Mouse (Mus musculus) heart, embryonic 12.5 days (tissue): ENCODE data around the gene Htra2. TPM values are rescaled to one million over a fixed set of nuclear protein-coding genes. Genes with fewer than 3 reads are reported as not detected.

Experiments used
- ATAC-seq: fragments of 200-750 bp; cut with Nextera tagmentation; 2 replicates; pipeline ENCODE4 v1.8.0; 2017; ENCODE audit warnings: moderate TSS enrichment, moderate library complexity; ENCODE audit not compliant: insufficient number of reproducible peaks, low FRiP score
- H3K27ac ChIP-seq: fragments of 300-500 bp; sonication (generic); 2 replicates; pipeline ENCODE4 v1.5.1; 2016; ENCODE audit warnings: mild to moderate bottlenecking, moderate library complexity; ENCODE audit not compliant: poor library complexity, severe bottlenecking
- H3K27me3 ChIP-seq: fragments of 300-500 bp; sonication (generic); replicated peaks from 2 replicates; pipeline ENCODE4 v1.6.1; 2016; ENCODE audit warnings: mild to moderate bottlenecking, moderate library complexity
- H3K36me3 ChIP-seq: fragments of 300-500 bp; sonication (generic); 2 replicates; pipeline ENCODE4 v1.6.1; 2016; ENCODE audit warnings: mild to moderate bottlenecking, moderate library complexity
- H3K4me1 ChIP-seq: fragments of 300-500 bp; sonication (generic); replicated peaks from 2 replicates; pipeline ENCODE4 v1.6.1; 2016; ENCODE audit warnings: mild to moderate bottlenecking
- H3K4me2 ChIP-seq: fragments of 300-500 bp; sonication (generic); 2 replicates; pipeline ENCODE4 v1.6.1; 2016; ENCODE audit warnings: mild to moderate bottlenecking, moderate library complexity
- H3K4me3 ChIP-seq: fragments of 300-500 bp; sonication (generic); 2 replicates; pipeline ENCODE4 v1.5.1; 2016; ENCODE audit warnings: mild to moderate bottlenecking
- H3K9ac ChIP-seq: fragments of 300-500 bp; sonication (generic); 2 replicates; pipeline ENCODE4 v1.6.1; 2016; ENCODE audit warnings: mild to moderate bottlenecking, moderate library complexity
- H3K9me3 ChIP-seq: fragments of 300-500 bp; sonication (generic); replicated peaks from 2 replicates; pipeline ENCODE4 v1.6.1; 2016; ENCODE audit warnings: mild to moderate bottlenecking, moderate library complexity
- WGBS: fragments of 180-500 bp; shearing (Covaris S2); methylation state at CpG from one replicate; pipeline ENCODE4 v1.1.7; 2016; 5-methylcytosine and 5-hydroxymethylcytosine counted together
- microRNA counts: library from miRNA; unstranded; fragments of <30 nt; microRNA quantifications from one replicate; lab custom pipeline; 2017
- microRNA-seq: library from miRNA; unstranded; fragments of <30 nt; microRNA quantifications from one replicate; pipeline ENCODE4, GENCODE M21; 2017
- polyA plus RNA-seq: library from polyadenylated mRNA; unstranded; fragments of >200 nt; fragmentation: Nextera tagmentation; extraction: Ambion mirVana; gene quantifications from 2 replicates; pipeline ENCODE4 v1.2.1, GENCODE M21; 2016

Gene Htra2
- polyA plus RNA-seq, 1 experiment from 2014 or later = 86.7 TPM

DNA sequence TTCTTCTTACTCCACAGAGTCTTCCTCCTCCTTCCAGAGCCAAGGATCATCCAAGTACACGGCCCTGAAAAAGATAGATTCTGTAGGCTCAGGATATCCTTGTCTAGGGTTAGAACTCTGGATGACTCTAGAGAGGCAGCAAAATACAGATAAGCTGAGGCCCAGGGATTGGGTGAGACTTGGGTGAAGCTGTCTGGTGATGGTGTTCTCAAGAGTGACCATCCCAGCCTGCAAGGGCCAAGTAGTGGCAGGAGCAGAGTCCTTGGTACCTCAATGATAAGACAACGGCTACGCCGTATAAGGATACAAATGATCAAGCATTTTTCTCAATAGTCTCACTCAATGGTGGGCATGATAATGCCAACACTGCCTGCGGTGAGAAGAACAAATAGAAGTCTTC lies 51.2 kb downstream of the Htra2 start:
- Histone ChIP-seq H3K9me3 (no peaks in the 10 kb centered on the region), H3K4me3 (no peak overlapping the region), H3K27me3 (no peaks in the 10 kb centered on the region), H3K36me3 (no peaks in the 10 kb centered on the region), H3K4me2 (no peak overlapping the region), H3K27ac (no peak overlapping the region), H3K4me1 (peaks cover 14% of the 10 kb centered on the region), H3K9ac (no peak overlapping the region)
- 86% methylated on average over 5 of the region's 5 CpGs for WGBS
- ATAC-seq = no peak

DNA sequence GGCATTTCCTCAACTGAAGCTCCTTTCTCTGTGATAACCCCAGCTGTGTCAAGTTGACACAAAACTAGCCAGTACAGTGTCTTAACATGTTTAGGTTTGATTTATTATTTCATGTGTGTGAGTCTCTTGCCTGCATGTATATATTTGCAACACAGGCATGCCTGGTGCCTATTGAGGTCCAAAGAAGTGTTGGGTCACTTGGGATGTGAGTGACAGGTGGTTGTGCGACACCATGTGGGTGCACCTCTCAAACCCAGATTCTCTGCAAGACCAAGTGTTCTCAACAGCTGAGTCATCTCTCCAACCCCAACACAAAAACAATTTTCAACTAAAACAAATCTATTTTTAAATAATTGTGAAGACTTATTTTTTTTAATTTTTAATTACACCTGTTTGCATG lies 52.0 kb downstream of the Htra2 start:
- Histone ChIP-seq H3K9ac (no peak overlapping the region), H3K4me2 (no peak overlapping the region), H3K27ac (no peak overlapping the region), H3K4me3 (no peak overlapping the region), H3K36me3 (no peaks in the 10 kb centered on the region), H3K9me3 (no peaks in the 10 kb centered on the region), H3K4me1 (peaks cover 14% of the 10 kb centered on the region), H3K27me3 (no peaks in the 10 kb centered on the region)
- no peak for ATAC-seq
- 91% methylated on average over 1 of the region's 1 CpGs for WGBS

MicroRNAs within 50 kb of the gene (microRNA counts, 519-probe panel; counts per million panel counts)
- not detected for microRNA mmu-miR-3470a+mmu-miR-3470b (lab: Ali Mortazavi, UCI)

Small RNA genes lying within 50 kb of the gene (microRNA-seq; reads per million reads assigned to microRNA genes)
- gene Mir3470a = not detected
- not detected for gene Mir7040

Other genes with a start within 250 kb of the Htra2 start
- gene Sema4f, start 115.5 kb downstream of the Htra2 start, polyA plus RNA-seq = 0.26 and 0.37 TPM in 2 replicates
- 0.57 and 1.4 TPM in 2 replicates for gene M1ap, start 108.4 kb downstream of the Htra2 start, polyA plus RNA-seq
- 8.1 and 11.3 TPM in 2 replicates for gene Dok1, start 21.8 kb downstream of the Htra2 start, polyA plus RNA-seq
- 5.7 and 8.0 TPM in 2 replicates for gene Loxl3, start 21.1 kb downstream of the Htra2 start, polyA plus RNA-seq
- gene Aup1, start 752 bp downstream of the Htra2 start, polyA plus RNA-seq = 120 and 131 TPM in 2 replicates
- 0.48 and 0.64 TPM in 2 replicates for gene Dqx1, start 2.6 kb upstream of the Htra2 start, polyA plus RNA-seq
- gene Tlx2, start 15.0 kb upstream of the Htra2 start, polyA plus RNA-seq = 0.18 and 0.24 TPM in 2 replicates
- gene Pcgf1, start 22.6 kb upstream of the Htra2 start, polyA plus RNA-seq = 12.5 and 14.9 TPM in 2 replicates
- gene Lbx2, start 31.1 kb upstream of the Htra2 start, polyA plus RNA-seq = 0.36 TPM in 1 of 2 replicates, not detected in the other
- 1.3 and 1.9 TPM in 2 replicates for gene Ccdc142, start 46.3 kb upstream of the Htra2 start, polyA plus RNA-seq
- 2.2 and 2.4 TPM in 2 replicates for gene Gm42688, start 46.3 kb upstream of the Htra2 start, polyA plus RNA-seq
- 155 and 156 TPM in 2 replicates for gene Mrpl53, start 53.8 kb upstream of the Htra2 start, polyA plus RNA-seq
- gene Mogs, start 60.2 kb upstream of the Htra2 start, polyA plus RNA-seq = 30.7 and 30.8 TPM in 2 replicates
- 87.6 and 91.3 TPM in 2 replicates for gene Wbp1, start 66.3 kb upstream of the Htra2 start, polyA plus RNA-seq
- gene Ino80b, start 70.2 kb upstream of the Htra2 start, polyA plus RNA-seq = 11.1 and 12.1 TPM in 2 replicates
- gene Rtkn, start 80.2 kb upstream of the Htra2 start, polyA plus RNA-seq = 20.3 and 22.0 TPM in 2 replicates
- gene Wdr54, start 101.1 kb upstream of the Htra2 start, polyA plus RNA-seq = 4.2 and 6.8 TPM in 2 replicates
- 0.17 and 0.39 TPM in 2 replicates for gene 1700003E16Rik, start 101.1 kb upstream of the Htra2 start, polyA plus RNA-seq
- gene Dctn1, start 110.6 kb upstream of the Htra2 start, polyA plus RNA-seq = 86.9 and 89.0 TPM in 2 replicates
- 0.27 and 0.52 TPM in 2 replicates for gene Slc4a5, start 164.6 kb upstream of the Htra2 start, polyA plus RNA-seq